Mouse (Mus musculus) myocyte (in vitro differentiated cells): Measurements from ENCODE around the gene Naip6. TPM values are rescaled to one million over a fixed set of nuclear protein-coding genes. Genes with fewer than 3 reads are reported as not detected.
"Not testable (repeated sequence)": the region's sequence is repeated elsewhere in the genome, so short reads cannot be mapped to it uniquely, and the experiment has no call there.

Source experiments
- H3K27me3 ChIP-seq: one replicate; pipeline ENCODE4 v1.6.1; 2011; ENCODE audit not compliant: control insufficient read depth, insufficient read depth, insufficient read length
- H3K36me3 ChIP-seq: one replicate; pipeline ENCODE4 v1.6.1; 2011; ENCODE audit not compliant: control insufficient read depth, insufficient read depth
- H3K4me2 ChIP-seq: one replicate; pipeline ENCODE4 v1.6.1; 2011; ENCODE audit warnings: low read depth, control low read depth
- H3K4me3 ChIP-seq: one replicate; pipeline ENCODE4 v1.5.1; 2011; ENCODE audit warnings: mild to moderate bottlenecking, control low read depth, moderate library complexity
- H3K79me2 ChIP-seq: one replicate; pipeline ENCODE4 v1.6.1; 2011; ENCODE audit not compliant: control insufficient read depth, insufficient read depth
- H3ac ChIP-seq: one replicate; pipeline ENCODE4 v1.6.1; 2011; ENCODE audit not compliant: control insufficient read depth, insufficient read length
- E2F4 ChIP-seq: IDR thresholded peaks from one replicate; pipeline ENCODE4 v1.6.1; 2011; ENCODE audit warnings: mild to moderate bottlenecking, control low read depth, moderate library complexity; ENCODE audit not compliant: insufficient read depth
- MAX ChIP-seq: IDR thresholded peaks from one replicate; pipeline ENCODE4 v1.6.1; 2011; ENCODE audit warnings: low read depth, mild to moderate bottlenecking, control low read depth
- MYOD1 ChIP-seq, 3 experiments: IDR thresholded peaks; one replicate each; pipeline ENCODE4 v1.6.1; 2011; ENCODE audit warnings: control low read depth in 2 of 3, low read depth in 2 of 3, mild to moderate bottlenecking in 2 of 3, moderate library complexity in 1 of 3; ENCODE audit not compliant: insufficient read length in 2 of 3, control insufficient read depth in 1 of 3
- POLR2A ChIP-seq: IDR thresholded peaks from one replicate; pipeline ENCODE4 v1.6.1; 2011; ENCODE audit warnings: low read depth, mild to moderate bottlenecking, control low read depth, moderate library complexity; ENCODE audit not compliant: insufficient read length
- POLR2AphosphoS2 ChIP-seq: IDR thresholded peaks from one replicate; pipeline ENCODE4 v1.6.1; 2011; ENCODE audit warnings: low read depth, control low read depth; ENCODE audit not compliant: insufficient read length
- REST ChIP-seq: IDR thresholded peaks from one replicate; pipeline ENCODE4 v1.6.1; 2011; ENCODE audit warnings: mild to moderate bottlenecking, control low read depth, moderate library complexity; ENCODE audit not compliant: insufficient read depth, insufficient read length
- SRF ChIP-seq: IDR thresholded peaks from one replicate; pipeline ENCODE4 v1.6.1; 2011; ENCODE audit warnings: low read depth; ENCODE audit not compliant: control insufficient read depth, insufficient read length
- TCF12 ChIP-seq: IDR thresholded peaks from one replicate; pipeline ENCODE4 v1.6.1; 2011; ENCODE audit warnings: mild to moderate bottlenecking, control low read depth; ENCODE audit not compliant: poor library complexity, insufficient read depth, severe bottlenecking
- TCF3 ChIP-seq: IDR thresholded peaks from one replicate; pipeline ENCODE4 v1.6.1; 2011; ENCODE audit warnings: low read depth, control low read depth; ENCODE audit not compliant: insufficient read length
- USF1 ChIP-seq: IDR thresholded peaks from one replicate; pipeline ENCODE4 v1.6.1; 2011; ENCODE audit warnings: low read depth, mild to moderate bottlenecking, control low read depth, moderate library complexity
- polyA plus RNA-seq: library from polyadenylated mRNA; unstranded; fragments of >200 nt; fragmentation: generic; extraction: Trizol; gene quantifications from one replicate; pipeline ENCODE4 v1.2.1, GENCODE M21; 2012; ENCODE audit warnings: missing spikeins

Gene Naip6
- polyA plus RNA-seq, 1 experiment: 0.11 TPM

DNA sequence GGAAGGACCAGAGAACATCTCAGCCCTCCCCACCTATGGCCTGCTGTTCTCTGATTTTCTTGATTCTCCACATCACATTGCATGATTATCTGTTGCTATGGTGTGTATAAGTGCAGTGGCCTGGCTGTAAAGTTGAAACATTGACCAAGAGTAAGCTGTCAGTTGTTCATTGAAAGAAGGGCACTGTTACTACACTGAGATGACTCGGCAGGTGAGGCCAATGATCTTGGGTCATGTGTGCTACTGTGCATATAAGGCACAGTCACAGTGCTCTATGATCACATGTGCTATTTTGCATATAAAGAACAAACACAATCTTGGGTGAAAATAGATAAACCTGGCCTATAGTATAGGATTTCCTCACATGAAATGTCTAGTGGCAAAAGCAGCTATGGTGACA lies 32.9 kb downstream of the Naip6 start:
- Histone ChIP-seq H3ac (no peak overlapping the region), H3K79me2 (no peaks in the 10 kb centered on the region), H3K27me3 (no peaks in the 10 kb centered on the region), H3K36me3 (no peaks in the 10 kb centered on the region), H3K4me3 (no peak overlapping the region), H3K4me2 (no peak overlapping the region)
- TF ChIP-seq POLR2A (no peak), E2F4 (no peak), REST (no peak), MYOD1 (IDR thresholded peaks at IDR 0.05; ENCODE audit: control insufficient read depth in 1 of 3, insufficient read length in 2 of 3, low read depth in 2 of 3) (no peak), TCF12 (no peak), POLR2AphosphoS2 (no peak)

DNA sequence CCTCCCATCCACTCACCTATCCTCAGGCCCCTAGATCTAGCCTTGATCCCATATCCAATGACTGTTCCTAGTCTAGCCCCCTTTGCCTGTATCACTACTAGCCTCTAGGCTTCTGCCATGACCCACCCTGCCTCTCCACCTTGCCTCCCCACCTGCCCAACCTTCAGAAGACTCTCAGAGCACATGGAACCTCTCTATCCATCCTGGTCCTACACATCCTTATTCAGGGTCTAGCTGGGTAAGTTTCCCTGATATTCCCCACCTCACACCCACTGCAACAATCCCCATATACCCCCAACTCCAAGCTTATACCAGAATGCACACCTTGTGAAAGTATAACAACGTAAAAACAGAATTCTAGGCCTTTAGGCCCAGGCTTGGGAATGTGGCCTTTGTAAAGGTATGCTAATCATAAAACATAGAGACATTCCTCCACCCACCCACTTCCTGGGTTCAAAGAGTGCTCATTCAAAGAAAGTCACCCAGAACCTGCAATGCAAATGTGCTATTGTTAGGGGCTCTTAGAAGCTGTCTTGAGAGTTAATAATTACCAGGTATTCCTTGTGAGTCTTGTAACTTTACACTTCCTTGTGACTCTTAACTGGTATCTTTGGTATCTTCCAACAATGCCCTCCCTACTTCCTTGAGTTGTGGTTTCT lies 45.9 kb downstream of the Naip6 start:
- H3ac ChIP-seq: not testable (repeated sequence)

DNA sequence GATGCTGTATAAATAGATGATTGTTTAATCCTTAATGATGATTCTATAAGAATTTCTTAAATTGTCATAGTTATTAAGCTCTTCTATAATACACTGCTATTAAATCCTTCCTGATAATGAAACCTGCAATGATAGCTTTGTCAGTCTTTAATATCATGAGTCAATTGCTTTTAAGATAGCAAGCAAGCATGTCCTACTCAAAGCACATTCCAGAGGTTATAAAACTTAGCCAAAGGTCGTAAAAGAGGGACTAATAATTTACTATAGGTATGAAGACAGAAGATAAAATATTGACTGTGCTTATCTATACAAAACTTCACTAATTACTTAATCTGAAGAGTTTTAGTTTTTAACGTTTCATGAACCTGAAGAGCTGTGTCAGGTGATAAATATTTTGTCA lies 60.5 kb downstream of the Naip6 start:
- not testable (repeated sequence) for H3K4me2 ChIP-seq, H3K36me3 ChIP-seq, H3ac ChIP-seq, H3K4me3 ChIP-seq, H3K27me3 ChIP-seq, H3K79me2 ChIP-seq

More for the DNA sequence above, 45.9 kb downstream of the Naip6 start:
- H3K36me3 ChIP-seq, H3K4me2 ChIP-seq, H3K79me2 ChIP-seq, H3K4me3 ChIP-seq, H3K27me3 ChIP-seq: not testable (repeated sequence)

DNA sequence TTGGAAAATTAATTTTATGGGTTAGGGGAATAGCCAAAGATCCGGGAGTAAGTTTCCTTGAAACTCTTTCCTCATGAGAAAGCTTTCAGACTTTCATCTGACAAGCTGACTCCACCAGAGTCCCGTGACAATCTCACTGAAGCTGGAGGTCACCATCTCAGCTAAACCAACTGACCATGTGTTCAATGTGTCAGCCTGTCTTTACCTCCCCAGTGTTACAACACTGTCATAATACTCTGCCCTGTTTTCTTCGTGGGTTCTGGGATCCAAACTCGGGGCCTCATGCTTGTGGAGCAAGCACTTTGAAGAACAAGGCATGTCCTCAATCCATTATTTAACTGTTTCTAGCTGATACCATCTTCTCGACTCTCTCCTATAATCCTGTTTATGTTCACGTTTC lies 61.5 kb downstream of the Naip6 start:
- not testable (repeated sequence) for H3K4me2 ChIP-seq, H3K36me3 ChIP-seq, H3K27me3 ChIP-seq, H3ac ChIP-seq, H3K79me2 ChIP-seq, H3K4me3 ChIP-seq

DNA sequence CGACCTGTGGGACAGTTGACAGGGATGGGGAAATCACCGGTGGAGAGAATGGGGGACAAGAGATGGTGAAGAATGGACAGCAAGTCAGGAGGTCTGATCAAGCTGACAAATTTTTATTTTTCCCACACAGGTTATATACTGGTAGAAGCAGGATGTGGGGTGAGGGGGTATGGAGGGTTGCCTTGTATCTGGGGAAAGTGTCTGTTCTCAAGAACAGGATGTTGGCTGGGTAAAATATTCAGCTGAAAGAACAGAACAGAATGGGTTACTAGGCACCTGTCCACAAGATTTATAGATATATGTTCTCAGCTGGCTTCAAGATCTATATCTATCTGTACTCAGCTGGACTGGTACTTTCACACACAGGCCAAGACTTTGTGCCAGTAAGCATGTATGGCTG lies 65.6 kb downstream of the Naip6 start:
- not testable (repeated sequence) for H3K4me2 ChIP-seq, H3K79me2 ChIP-seq, H3ac ChIP-seq, H3K36me3 ChIP-seq, H3K4me3 ChIP-seq, H3K27me3 ChIP-seq

DNA sequence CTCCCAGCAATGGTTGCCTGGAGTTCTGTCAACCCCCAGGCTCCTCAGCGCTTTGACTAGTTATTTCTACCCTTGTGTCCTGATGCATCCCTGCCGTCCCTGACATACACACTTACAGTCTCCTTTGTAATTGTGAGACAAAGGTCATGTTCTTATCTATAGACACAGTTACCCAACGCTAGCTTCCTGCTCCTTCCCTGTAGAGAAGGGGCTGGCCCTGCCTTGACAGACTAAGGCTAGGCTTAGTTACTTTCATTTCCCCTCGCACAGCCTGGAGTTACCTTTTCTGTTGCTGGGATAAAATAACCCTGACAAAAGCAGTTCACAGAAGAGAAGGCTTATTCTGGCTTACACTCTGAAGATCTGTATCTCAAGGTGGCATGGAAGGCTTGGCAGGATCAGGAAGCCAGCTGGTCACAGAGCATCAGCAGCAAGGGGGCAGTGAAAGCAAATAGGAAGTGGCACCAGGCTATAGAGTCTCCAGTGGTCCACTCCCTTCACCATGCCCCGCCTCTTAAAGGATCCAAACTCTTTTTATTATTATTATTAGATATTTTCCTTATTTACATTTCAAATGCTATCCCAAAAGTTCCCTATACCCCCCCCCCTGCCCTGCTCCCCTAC lies 70.5 kb downstream of the Naip6 start:
- H3K36me3 ChIP-seq, H3K4me3 ChIP-seq, H3K79me2 ChIP-seq, H3K4me2 ChIP-seq, H3K27me3 ChIP-seq, H3ac ChIP-seq: not testable (repeated sequence)

DNA sequence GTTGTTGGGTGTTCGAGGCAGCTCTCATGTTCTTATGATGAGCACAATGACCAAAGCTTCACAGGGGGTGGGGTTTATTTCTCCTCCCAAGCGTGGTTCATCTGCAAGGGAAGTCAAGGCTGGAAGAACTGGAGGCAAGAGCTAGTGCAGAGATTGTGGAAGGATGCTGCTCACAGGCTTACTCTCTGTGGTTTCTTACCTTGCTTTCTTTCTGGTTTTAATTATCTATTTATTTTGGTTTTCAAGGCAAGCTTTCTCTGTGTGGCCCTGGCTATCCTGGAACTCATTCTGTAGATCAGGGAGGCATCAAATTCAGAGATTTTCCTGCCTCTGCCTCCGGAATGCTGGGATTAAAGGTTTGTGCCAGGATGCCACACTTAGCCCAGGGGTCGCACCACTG lies 71.3 kb downstream of the Naip6 start, which contains the start of gene Naip5:
TSS of gene Naip5 (minus strand) at position 101 of the 400 bp plus-strand sequence.
- H3ac ChIP-seq, H3K27me3 ChIP-seq, H3K4me3 ChIP-seq, H3K4me2 ChIP-seq, H3K36me3 ChIP-seq, H3K79me2 ChIP-seq: not testable (repeated sequence)

DNA sequence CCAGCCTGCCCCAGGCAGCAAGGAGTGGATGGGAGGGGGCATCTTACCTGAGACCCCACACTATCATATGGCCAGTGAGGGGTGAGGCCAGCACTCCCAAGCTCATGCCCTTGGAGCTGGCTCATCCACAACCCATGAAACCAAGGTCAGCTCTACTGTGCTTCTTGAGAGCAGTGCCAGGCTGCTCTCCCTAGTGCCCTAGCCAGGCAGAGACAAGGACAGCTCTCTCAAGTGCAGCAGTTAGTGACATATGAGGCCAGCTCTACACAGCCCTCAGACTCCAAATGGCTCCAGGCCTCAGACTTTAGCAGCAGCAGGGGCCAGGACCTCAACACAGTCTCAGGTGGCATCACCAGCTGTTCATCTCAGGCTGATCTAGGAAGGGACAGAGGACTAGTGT lies 73.8 kb downstream of the Naip6 start:
- H3ac ChIP-seq: no peak overlapping the region
- H3K4me2 ChIP-seq: no peak overlapping the region
- H3K36me3 ChIP-seq: no peaks in the 10 kb centered on the region
- H3K79me2 ChIP-seq: no peaks in the 10 kb centered on the region
- no peak for TF ChIP-seq E2F4
- no peak for TF ChIP-seq SRF
- no peak for TF ChIP-seq MYOD1 (IDR thresholded peaks at IDR 0.05; ENCODE audit: control insufficient read depth in 1 of 3, insufficient read length in 2 of 3, low read depth in 2 of 3)
- no peak for TF ChIP-seq MAX
- TF ChIP-seq TCF3: no peak
- TF ChIP-seq USF1: no peak
- no peaks in the 10 kb centered on the region for H3K27me3 ChIP-seq
- H3K4me3 ChIP-seq: no peak overlapping the region

Other genes with a start within 250 kb of the Naip6 start
- gene Bdp1, start 213.6 kb downstream of the Naip6 start, polyA plus RNA-seq: 2.4 TPM
- 34.0 TPM for gene Serf1, start 209.7 kb downstream of the Naip6 start, polyA plus RNA-seq
- 39.5 TPM for gene Smn1, start 192.8 kb downstream of the Naip6 start, polyA plus RNA-seq
- gene Naip2, start 115.6 kb downstream of the Naip6 start, polyA plus RNA-seq: 0.72 TPM
- 0.02 TPM for gene Naip5, start 71.4 kb downstream of the Naip6 start, polyA plus RNA-seq
- gene Naip1, start 135.2 kb upstream of the Naip6 start, polyA plus RNA-seq: 0.01 TPM
- 13.1 TPM for gene Gtf2h2, start 174.9 kb upstream of the Naip6 start, polyA plus RNA-seq
- gene Ocln, start 235.0 kb upstream of the Naip6 start, polyA plus RNA-seq: 0.05 TPM